Mouse (Mus musculus): Measurements from ENCODE around the gene Tcp1. TPM values are rescaled to one million over a fixed set of nuclear protein-coding genes. Genes with fewer than 3 reads are reported as not detected.
A peak's percentile ranks its signal among the peaks of the same experiment; 100 is the strongest.
"Not testable (repeated sequence)": the region's sequence is repeated elsewhere in the genome, so short reads cannot be mapped to it uniquely, and the experiment has no call there.

The Tcp1 gene
- polyA plus RNA-seq, 1 experiment, result 246 TPM

- TF ChIP-seq POLR2A (IDR thresholded peaks at IDR 0.05; ENCODE audit: borderline replicate concordance, extremely low read depth, insufficient read depth, insufficient read length, poor library complexity, severe bottlenecking) (no peak), CTCF (IDR thresholded peaks at IDR 0.05; ENCODE audit: borderline replicate concordance, extremely low read depth, insufficient read depth, insufficient read length) (no peak)
- DNase-seq (ENCODE audit: low read depth), result no peak
These were observed 27.1 kb downstream of the Tcp1 start for GRCm38 (mm10) chr17:12942459-12943162.

- no peak for TF ChIP-seq POLR2A (IDR thresholded peaks at IDR 0.05; ENCODE audit: borderline replicate concordance, extremely low read depth, insufficient read depth, insufficient read length, poor library complexity, severe bottlenecking)
- no peak for TF ChIP-seq CTCF (IDR thresholded peaks at IDR 0.05; ENCODE audit: borderline replicate concordance, extremely low read depth, insufficient read depth, insufficient read length)
- DNase-seq (ENCODE audit: low read depth), result no peak
These were observed 34.2 kb downstream of the Tcp1 start for GRCm38 (mm10) chr17:12949669-12950068.

GRCm38 (mm10) chr17:12956664-12957063, 41.2 kb downstream of the Tcp1 start:
- no peak for DNase-seq (ENCODE audit: low read depth)
- TF ChIP-seq CTCF (IDR thresholded peaks at IDR 0.05; ENCODE audit: borderline replicate concordance, extremely low read depth, insufficient read depth, insufficient read length) (no peak), POLR2A (IDR thresholded peaks at IDR 0.05; ENCODE audit: borderline replicate concordance, extremely low read depth, insufficient read depth, insufficient read length, poor library complexity, severe bottlenecking) (no peak)

GRCm38 (mm10) chr17:12959377-12959776, 43.9 kb downstream of the Tcp1 start:
- DNase-seq (ENCODE audit: low read depth), result not testable (repeated sequence)

GRCm38 (mm10) chr17:12960331-12960873, 44.9 kb downstream of the Tcp1 start, which contains the start of gene Acat2:
Gene Acat2 (minus strand): TSS chr17:12960747.
- peak; percentile 98 for DNase-seq (ENCODE audit: low read depth)
- TF ChIP-seq CTCF (IDR thresholded peaks at IDR 0.05; ENCODE audit: borderline replicate concordance, extremely low read depth, insufficient read depth, insufficient read length) (no peak), POLR2A (IDR thresholded peaks at IDR 0.05; ENCODE audit: borderline replicate concordance, extremely low read depth, insufficient read depth, insufficient read length, poor library complexity, severe bottlenecking) (peak; percentile 28; the same call in 1 of the 2 replicates)

GRCm38 (mm10) chr17:12963476-12963875, 48.0 kb downstream of the Tcp1 start:
- DNase-seq (ENCODE audit: low read depth), result no peak
- no peak for TF ChIP-seq POLR2A (IDR thresholded peaks at IDR 0.05; ENCODE audit: borderline replicate concordance, extremely low read depth, insufficient read depth, insufficient read length, poor library complexity, severe bottlenecking)
- no peak for TF ChIP-seq CTCF (IDR thresholded peaks at IDR 0.05; ENCODE audit: borderline replicate concordance, extremely low read depth, insufficient read depth, insufficient read length)

GRCm38 (mm10) chr17:12967173-12967572, 51.7 kb downstream of the Tcp1 start:
- TF ChIP-seq POLR2A (IDR thresholded peaks at IDR 0.05; ENCODE audit: borderline replicate concordance, extremely low read depth, insufficient read depth, insufficient read length, poor library complexity, severe bottlenecking) (no peak), CTCF (IDR thresholded peaks at IDR 0.05; ENCODE audit: borderline replicate concordance, extremely low read depth, insufficient read depth, insufficient read length) (no peak)
- no peak for DNase-seq (ENCODE audit: low read depth)

GRCm38 (mm10) chr17:12973851-12974250, 58.4 kb downstream of the Tcp1 start:
- peak; percentile 9 for DNase-seq (ENCODE audit: low read depth)

More at GRCm38 (mm10) chr17:12973851-12974250, 58.4 kb downstream of the Tcp1 start:
- TF ChIP-seq POLR2A (IDR thresholded peaks at IDR 0.05; ENCODE audit: borderline replicate concordance, extremely low read depth, insufficient read depth, insufficient read length, poor library complexity, severe bottlenecking), result no peak
- TF ChIP-seq CTCF (IDR thresholded peaks at IDR 0.05; ENCODE audit: borderline replicate concordance, extremely low read depth, insufficient read depth, insufficient read length), result no peak

Other genes with a start within 250 kb of the Tcp1 start
- not detected in 2 replicates for gene Slc22a1, start 239.9 kb upstream of the Tcp1 start, polyA plus RNA-seq (2012; rRNA removed)
- gene Igf2r, start 146.0 kb upstream of the Tcp1 start, polyA plus RNA-seq (2012; rRNA removed), result 16.4 and 24.5 TPM in 2 replicates
- gene Mas1, start 47.6 kb upstream of the Tcp1 start, polyA plus RNA-seq (2012; rRNA removed), result 0.07 and 0.08 TPM in 2 replicates
- gene Mrgprh, start 39.7 kb upstream of the Tcp1 start, polyA plus RNA-seq (2012; rRNA removed), result 0.05 TPM in 1 of 2 replicates, not detected in the other
- 4.0 and 5.3 TPM in 2 replicates for gene Pnldc1, start 5.5 kb upstream of the Tcp1 start, polyA plus RNA-seq (2012; rRNA removed)
- 56.8 and 58.2 TPM in 2 replicates for gene Mrpl18, start 644 bp downstream of the Tcp1 start, polyA plus RNA-seq (2012; rRNA removed)
- 0.39 and 0.74 TPM in 2 replicates for gene Acat3, start 24.9 kb downstream of the Tcp1 start, polyA plus RNA-seq (2012; rRNA removed)
- 122 and 143 TPM in 2 replicates for gene Acat2, start 45.0 kb downstream of the Tcp1 start, polyA plus RNA-seq (2012; rRNA removed)
- 75.7 and 83.7 TPM in 2 replicates for gene Wtap, start 78.5 kb downstream of the Tcp1 start, polyA plus RNA-seq (2012; rRNA removed)
- 159 and 183 TPM in 2 replicates for gene Sod2, start 91.1 kb downstream of the Tcp1 start, polyA plus RNA-seq (2012; rRNA removed)
- gene Gpr31b, start 136.6 kb downstream of the Tcp1 start, polyA plus RNA-seq (2012; rRNA removed), result 0.07 and 0.15 TPM in 2 replicates
- 0.27 and 0.40 TPM in 2 replicates for gene Tcp10b, start 145.4 kb downstream of the Tcp1 start, polyA plus RNA-seq (2012; rRNA removed)
- gene Unc93a, start 216.1 kb downstream of the Tcp1 start, polyA plus RNA-seq (2012; rRNA removed), result 0.05 and 0.08 TPM in 2 replicates

All from brain, embryonic 14.5 days (tissue).